Mouse (Mus musculus) liver, embryonic 12.5 days (tissue): Measurements from ENCODE around the gene Nubp1. TPM values are rescaled to one million over a fixed set of nuclear protein-coding genes. Genes with fewer than 3 reads are reported as not detected.

Experiments
- ATAC-seq: fragments of 200-750 bp; cut with Nextera tagmentation; 2 replicates; pipeline ENCODE4 v1.8.0; 2017; ENCODE audit warnings: moderate number of reproducible peaks, mild to moderate bottlenecking, moderate library complexity
- H3K27ac ChIP-seq: fragments of 300-500 bp; sonication (generic); 2 replicates; pipeline ENCODE4 v1.5.1; 2016; ENCODE audit warnings: mild to moderate bottlenecking
- H3K27me3 ChIP-seq: fragments of 300-500 bp; sonication (generic); replicated peaks from 2 replicates; pipeline ENCODE4 v1.6.1; 2016; ENCODE audit warnings: mild to moderate bottlenecking, moderate library complexity
- H3K36me3 ChIP-seq: fragments of 300-500 bp; sonication (generic); 2 replicates; pipeline ENCODE4 v1.6.1; 2016; ENCODE audit warnings: mild to moderate bottlenecking, moderate library complexity
- H3K4me1 ChIP-seq: fragments of 300-500 bp; sonication (generic); 2 replicates; pipeline ENCODE4 v1.6.1; 2016
- H3K4me2 ChIP-seq: fragments of 300-500 bp; sonication (generic); 2 replicates; pipeline ENCODE4 v1.6.1; 2016; ENCODE audit warnings: mild to moderate bottlenecking, moderate library complexity
- H3K4me3 ChIP-seq: fragments of 300-500 bp; sonication (generic); 2 replicates; pipeline ENCODE4 v1.5.1; 2016; ENCODE audit warnings: mild to moderate bottlenecking, moderate library complexity
- H3K9ac ChIP-seq: fragments of 300-500 bp; sonication (generic); 2 replicates; pipeline ENCODE4 v1.6.1; 2016; ENCODE audit warnings: mild to moderate bottlenecking, moderate library complexity
- H3K9me3 ChIP-seq: fragments of 300-500 bp; sonication (generic); replicated peaks from 2 replicates; pipeline ENCODE4 v1.6.1; 2016; ENCODE audit warnings: mild to moderate bottlenecking, moderate library complexity
- WGBS: fragments of 180-500 bp; shearing (Covaris S2); methylation state at CpG from one replicate; pipeline ENCODE4 v1.1.7; 2016; ENCODE audit not compliant: insufficient replicate concordance; 5-methylcytosine and 5-hydroxymethylcytosine counted together
- polyA plus RNA-seq: library from polyadenylated mRNA; unstranded; fragments of >200 nt; fragmentation: Nextera tagmentation; extraction: Ambion mirVana; gene quantifications from 2 replicates; pipeline ENCODE4 v1.2.1, GENCODE M21; 2016

Gene Nubp1
- polyA plus RNA-seq, 1 experiment from 2014 or later: 49.4 TPM

- Histone ChIP-seq H3K9ac (peak overlapping the region; percentile 25; the same call in 1 of the 2 replicates), H3K4me3 (peak overlapping the region; percentile 44), H3K36me3 (no peaks in the 10 kb centered on the region), H3K4me1 (peaks cover 44% of the 10 kb centered on the region), H3K9me3 (no peaks in the 10 kb centered on the region), H3K27ac (peak overlapping the region; percentile 85), H3K27me3 (peaks cover 19% of the 10 kb centered on the region; the same call in 1 of the 2 replicates), H3K4me2 (peak overlapping the region; percentile 71)
- WGBS: 38% methylated on average over 3 of the region's 3 CpGs
- peak; percentile 81 for ATAC-seq
Measured at GRCm38 (mm10) chr16:10384544-10384943, 27.2 kb upstream of the Nubp1 start.

- Histone ChIP-seq H3K36me3 (no peaks in the 10 kb centered on the region), H3K9ac (peak overlapping the region; percentile 1; the same call in 1 of the 2 replicates), H3K27ac (peak overlapping the region; percentile 85; the same call in 1 of the 2 replicates), H3K9me3 (no peaks in the 10 kb centered on the region), H3K27me3 (peaks cover 17% of the 10 kb centered on the region; the same call in 1 of the 2 replicates), H3K4me1 (peaks cover 44% of the 10 kb centered on the region), H3K4me3 (no peak overlapping the region), H3K4me2 (no peak overlapping the region)
- ATAC-seq: no peak
- WGBS: 77% methylated on average over 12 of the region's 12 CpGs
Measured at GRCm38 (mm10) chr16:10385261-10385660, 26.5 kb upstream of the Nubp1 start.

GRCm38 (mm10) chr16:10388634-10389365, 22.9 kb upstream of the Nubp1 start:
- Histone ChIP-seq H3K4me3 (no peak overlapping the region), H3K36me3 (no peaks in the 10 kb centered on the region), H3K9ac (no peak overlapping the region), H3K4me2 (no peak overlapping the region), H3K9me3 (no peaks in the 10 kb centered on the region), H3K27ac (no peak overlapping the region), H3K27me3 (peaks cover 9% of the 10 kb centered on the region), H3K4me1 (peaks cover 34% of the 10 kb centered on the region)
- peak; percentile 19; the same call in 1 of the 2 replicates for ATAC-seq
- WGBS: 82% methylated on average over 6 of the region's 6 CpGs

- Histone ChIP-seq H3K9ac (no peak overlapping the region), H3K4me3 (no peak overlapping the region), H3K4me1 (peaks cover 15% of the 10 kb centered on the region), H3K4me2 (no peak overlapping the region), H3K27me3 (peaks cover 36% of the 10 kb centered on the region), H3K36me3 (no peaks in the 10 kb centered on the region), H3K27ac (no peak overlapping the region), H3K9me3 (no peaks in the 10 kb centered on the region)
- ATAC-seq: no peak
- 34% methylated on average over 9 of the region's 9 CpGs for WGBS
Measured at GRCm38 (mm10) chr16:10392587-10392986, 19.2 kb upstream of the Nubp1 start.

- no peaks in the 10 kb centered on the region for H3K9me3 ChIP-seq
- 12% methylated on average over 37 of the region's 37 CpGs for WGBS
- no peak within 1 kb of the TSS for H3K9ac ChIP-seq
- ATAC-seq: 0 out of 2 replicates have a peak, but pooled peaks have one; percentile 28
- no peak within 1 kb of the TSS for H3K4me3 ChIP-seq
- no peaks in the 10 kb centered on the region for H3K36me3 ChIP-seq
- H3K27me3 ChIP-seq: peaks cover 42% of the 10 kb centered on the region
- peak within 1 kb of the TSS; percentile 49 for H3K4me2 ChIP-seq
- H3K4me1 ChIP-seq: no peaks in the 10 kb centered on the region
- no peak within 1 kb of the TSS for H3K27ac ChIP-seq
Measured at GRCm38 (mm10) chr16:10394699-10395540, 16.8 kb upstream of the Nubp1 start, which contains the start of gene Tekt5. Gene Tekt5, minus strand, starts transcription at chr16:10395490.

GRCm38 (mm10) chr16:10398755-10399154, 13.0 kb upstream of the Nubp1 start:
- H3K4me2 ChIP-seq: no peak overlapping the region
- no peaks in the 10 kb centered on the region for H3K4me1 ChIP-seq
- no peak overlapping the region for H3K27ac ChIP-seq
- no peak overlapping the region for H3K9ac ChIP-seq
- H3K9me3 ChIP-seq: no peaks in the 10 kb centered on the region
- 58% methylated on average over 5 of the region's 5 CpGs for WGBS
- no peaks in the 10 kb centered on the region for H3K36me3 ChIP-seq
- H3K4me3 ChIP-seq: no peak overlapping the region
- no peak for ATAC-seq
- peaks cover 34% of the 10 kb centered on the region for H3K27me3 ChIP-seq

- no peak overlapping the region for H3K27ac ChIP-seq
- 32% methylated on average over 7 of the region's 7 CpGs for WGBS
- H3K4me3 ChIP-seq: no peak overlapping the region
- no peaks in the 10 kb centered on the region for H3K9me3 ChIP-seq
- H3K36me3 ChIP-seq: no peaks in the 10 kb centered on the region
- H3K9ac ChIP-seq: no peak overlapping the region
- peaks cover 30% of the 10 kb centered on the region for H3K27me3 ChIP-seq
- ATAC-seq: no peak
- no peak overlapping the region for H3K4me2 ChIP-seq
- no peaks in the 10 kb centered on the region for H3K4me1 ChIP-seq
Measured at GRCm38 (mm10) chr16:10399160-10399559, 12.6 kb upstream of the Nubp1 start.

GRCm38 (mm10) chr16:10415976-10416375, 4.2 kb downstream of the Nubp1 start:
- no peak for ATAC-seq
- H3K4me2 ChIP-seq: no peak overlapping the region
- 72% methylated on average over 6 of the region's 6 CpGs for WGBS
- H3K9ac ChIP-seq: no peak overlapping the region
- no peaks in the 10 kb centered on the region for H3K9me3 ChIP-seq
- H3K27ac ChIP-seq: no peak overlapping the region
- peaks cover 19% of the 10 kb centered on the region for H3K4me1 ChIP-seq
- H3K27me3 ChIP-seq: no peaks in the 10 kb centered on the region
- H3K4me3 ChIP-seq: no peak overlapping the region
- peaks cover 79% of the 10 kb centered on the region for H3K36me3 ChIP-seq

GRCm38 (mm10) chr16:10416866-10417265, 5.1 kb downstream of the Nubp1 start:
- Histone ChIP-seq H3K4me2 (no peak overlapping the region), H3K36me3 (peaks cover 88% of the 10 kb centered on the region), H3K4me3 (no peak overlapping the region), H3K27me3 (no peaks in the 10 kb centered on the region), H3K27ac (no peak overlapping the region), H3K4me1 (peaks cover 12% of the 10 kb centered on the region), H3K9ac (no peak overlapping the region), H3K9me3 (no peaks in the 10 kb centered on the region)
- no peak for ATAC-seq
- 84% methylated on average over 4 of the region's 4 CpGs for WGBS

GRCm38 (mm10) chr16:10417723-10418259, 6.0 kb downstream of the Nubp1 start:
- Histone ChIP-seq H3K9ac (no peak overlapping the region), H3K9me3 (no peaks in the 10 kb centered on the region), H3K4me1 (peaks cover 7% of the 10 kb centered on the region), H3K4me2 (no peak overlapping the region), H3K36me3 (peaks cover 97% of the 10 kb centered on the region), H3K27me3 (no peaks in the 10 kb centered on the region), H3K27ac (no peak overlapping the region), H3K4me3 (no peak overlapping the region)
- ATAC-seq: no peak
- WGBS: 88% methylated on average over 9 of the region's 9 CpGs

- WGBS: 91% methylated on average over 9 of the region's 9 CpGs
- H3K27me3 ChIP-seq: no peaks in the 10 kb centered on the region
- ATAC-seq: no peak
- H3K4me3 ChIP-seq: no peak overlapping the region
- no peak overlapping the region for H3K27ac ChIP-seq
- no peak overlapping the region for H3K4me2 ChIP-seq
- H3K4me1 ChIP-seq: no peaks in the 10 kb centered on the region
- H3K9ac ChIP-seq: no peak overlapping the region
- H3K36me3 ChIP-seq: peaks cover 98% of the 10 kb centered on the region
- H3K9me3 ChIP-seq: no peaks in the 10 kb centered on the region
Measured at GRCm38 (mm10) chr16:10420447-10421054, 8.8 kb downstream of the Nubp1 start.
